Mouse (Mus musculus) large intestine, adult 2 months (tissue): Measurements from ENCODE around the gene Mpnd. TPM values are rescaled to one million over a fixed set of nuclear protein-coding genes. Genes with fewer than 3 reads are reported as not detected.

Source experiments
- polyA plus RNA-seq: library from polyadenylated mRNA; depleted of rRNA; stranded (reverse); fragments of >200 nt; gene quantifications from 2 replicates; pipeline ENCODE4 v1.2.3, GENCODE M21; 2012; rRNA removed

Gene Mpnd
- polyA plus RNA-seq, 1 experiment = 177 TPM

Other genes with a start within 250 kb of the Mpnd start
- gene Zfp119a, start 126.8 kb upstream of the Mpnd start, polyA plus RNA-seq = 0.35 and 0.56 TPM in 2 replicates
- 0.89 and 1.3 TPM in 2 replicates for gene Zfp959, start 113.6 kb upstream of the Mpnd start, polyA plus RNA-seq
- 0.45 and 0.60 TPM in 2 replicates for gene Zfp119b, start 56.2 kb upstream of the Mpnd start, polyA plus RNA-seq
- gene Ebi3, start 53.1 kb upstream of the Mpnd start, polyA plus RNA-seq = 5.6 and 7.3 TPM in 2 replicates
- 5.8 and 7.2 TPM in 2 replicates for gene Yju2, start 46.6 kb upstream of the Mpnd start, polyA plus RNA-seq
- gene Shd, start 35.2 kb upstream of the Mpnd start, polyA plus RNA-seq = 1.6 and 1.7 TPM in 2 replicates
- gene Fsd1, start 19.2 kb upstream of the Mpnd start, polyA plus RNA-seq = 1.3 and 2.3 TPM in 2 replicates
- 174 and 242 TPM in 2 replicates for gene Stap2, start 127 bp upstream of the Mpnd start, polyA plus RNA-seq
- 56.9 and 68.9 TPM in 2 replicates for gene Sh3gl1, start 30.9 kb downstream of the Mpnd start, polyA plus RNA-seq
- 6.9 and 7.0 TPM in 2 replicates for gene Chaf1a, start 34.7 kb downstream of the Mpnd start, polyA plus RNA-seq
- 51.6 and 65.0 TPM in 2 replicates for gene Ubxn6, start 69.3 kb downstream of the Mpnd start, polyA plus RNA-seq
- 22.2 and 26.6 TPM in 2 replicates for gene Hdgfl2, start 73.9 kb downstream of the Mpnd start, polyA plus RNA-seq
- gene Plin4, start 104.1 kb downstream of the Mpnd start, polyA plus RNA-seq = 12.9 and 18.1 TPM in 2 replicates
- gene Plin5, start 111.9 kb downstream of the Mpnd start, polyA plus RNA-seq = 0.27 and 0.49 TPM in 2 replicates
- gene Lrg1, start 116.3 kb downstream of the Mpnd start, polyA plus RNA-seq = 13.0 and 29.5 TPM in 2 replicates
- gene Sema6b, start 134.6 kb downstream of the Mpnd start, polyA plus RNA-seq = 3.3 and 3.5 TPM in 2 replicates
- gene Tnfaip8l1, start 156.8 kb downstream of the Mpnd start, polyA plus RNA-seq = 11.3 and 13.6 TPM in 2 replicates
- 112 and 113 TPM in 2 replicates for gene Mydgf, start 178.2 kb downstream of the Mpnd start, polyA plus RNA-seq
- 33.6 and 42.8 TPM in 2 replicates for gene Dpp9, start 213.2 kb downstream of the Mpnd start, polyA plus RNA-seq